Mouse (Mus musculus) kidney, postnatal 4 days (tissue): ENCODE measurements at regions not wholly inside any gene's neighbourhood (a gene's known extent, or its start where the extent isn't known, plus 50 kb on each side); places are given as distances from the start of the nearest gene placed in this dataset.

Source experiments
- DNase-seq, 2 experiments: peaks; one replicate each; pipeline ENCODE4 v3.0.0; 2021; ENCODE audit warnings: mixed read lengths in 2 of 2

DNA sequence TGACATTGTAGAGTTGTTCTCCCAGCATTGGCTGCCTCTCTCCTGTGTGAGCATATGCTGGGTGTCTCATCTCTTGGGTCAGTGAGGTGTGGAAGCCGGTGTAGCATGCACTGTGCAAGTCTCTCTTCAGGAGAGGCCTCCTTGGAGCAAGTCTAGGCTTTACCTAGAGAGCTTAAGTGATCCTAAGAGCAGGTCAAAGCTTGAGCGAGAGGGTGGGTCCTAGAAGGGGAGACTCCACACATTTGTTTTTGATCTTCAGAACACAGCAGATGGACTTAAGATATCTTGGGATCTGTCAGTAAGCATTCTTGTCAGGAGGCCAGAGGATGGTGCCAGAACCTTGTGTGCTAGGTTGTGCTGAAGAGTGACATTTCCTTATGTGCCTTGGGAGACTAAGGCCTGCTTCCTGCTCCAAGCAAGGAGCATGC is 136.4 kb downstream of the Tmx1 start:
- DNase-seq, result peak; percentile 22 to 39

DNA sequence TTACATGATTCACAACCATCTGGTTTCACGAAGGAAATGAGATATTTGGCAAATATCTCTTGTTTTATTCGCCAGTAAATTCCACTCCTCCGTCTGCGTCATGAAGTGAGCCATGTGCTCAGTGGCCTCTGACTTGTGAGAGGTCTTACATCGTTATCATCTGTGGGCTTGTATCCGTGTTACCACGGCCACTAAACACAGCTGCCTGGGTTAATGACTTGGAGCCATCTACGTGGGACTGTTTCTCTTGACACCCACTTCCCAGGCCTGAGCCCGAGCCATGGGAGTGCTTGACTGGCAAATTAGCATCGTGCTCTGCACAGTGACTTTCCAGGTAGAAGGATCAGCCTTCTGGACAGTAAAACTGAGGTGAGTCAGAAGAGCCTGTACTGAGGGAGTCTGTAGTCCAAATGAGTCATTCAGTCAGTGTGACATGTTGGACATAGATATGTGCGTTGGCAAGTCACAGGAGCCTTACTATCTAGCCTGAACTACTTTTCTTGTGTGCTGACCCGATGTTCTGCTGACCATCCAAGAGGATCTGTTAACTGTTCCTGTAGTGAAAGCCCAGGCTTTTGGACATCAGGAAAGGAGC is 137.7 kb downstream of the Tmx1 start:
- DNase-seq, result peak in 1 of 2 experiments; percentile 37

DNA sequence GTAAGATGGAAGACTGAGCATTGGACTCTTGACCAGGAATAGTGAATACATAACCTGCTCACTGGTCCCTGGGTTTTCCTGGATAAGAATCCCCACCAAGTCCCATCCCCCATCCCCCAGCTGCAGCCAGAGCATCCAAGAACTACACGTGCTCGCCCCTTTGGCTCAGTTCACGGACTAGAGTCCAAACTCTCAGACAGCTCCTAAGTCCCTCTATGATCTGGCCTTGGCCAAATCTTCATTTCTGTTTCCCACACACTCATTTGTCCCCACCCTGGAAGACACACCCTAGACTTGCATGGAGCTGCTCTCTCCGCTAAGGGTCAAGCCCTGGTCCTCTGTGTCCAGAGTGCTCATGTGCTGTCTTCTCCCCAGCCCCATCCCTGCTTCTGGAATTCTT is 139.9 kb downstream of the Tmx1 start:
- peak in 1 of 2 experiments; percentile 45 for DNase-seq

DNA sequence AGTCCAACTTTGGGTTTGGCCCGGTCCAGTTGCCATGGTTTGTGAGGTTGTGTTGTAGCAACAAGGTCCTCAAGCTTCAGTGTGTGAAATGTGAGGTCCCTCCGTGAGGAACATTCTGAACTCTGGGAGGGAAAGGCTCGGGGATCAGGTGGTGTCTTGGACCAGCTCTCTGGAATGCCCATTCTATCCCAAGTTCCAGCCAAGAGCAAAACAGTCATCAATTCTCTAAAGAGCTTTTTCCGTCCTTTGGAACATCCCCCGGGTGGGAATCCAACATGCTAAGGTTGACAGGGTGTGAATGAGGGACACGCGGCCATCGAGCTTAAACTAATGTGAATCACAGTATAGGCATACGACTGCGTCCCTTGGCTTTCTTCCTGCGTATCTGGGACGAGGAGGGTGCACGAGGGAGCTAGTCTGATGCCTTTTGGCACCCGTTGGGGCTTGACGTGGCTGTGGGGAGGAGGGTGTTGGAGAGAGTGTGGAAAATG is 145.4 kb downstream of the Tmx1 start:
- no peak for DNase-seq

DNA sequence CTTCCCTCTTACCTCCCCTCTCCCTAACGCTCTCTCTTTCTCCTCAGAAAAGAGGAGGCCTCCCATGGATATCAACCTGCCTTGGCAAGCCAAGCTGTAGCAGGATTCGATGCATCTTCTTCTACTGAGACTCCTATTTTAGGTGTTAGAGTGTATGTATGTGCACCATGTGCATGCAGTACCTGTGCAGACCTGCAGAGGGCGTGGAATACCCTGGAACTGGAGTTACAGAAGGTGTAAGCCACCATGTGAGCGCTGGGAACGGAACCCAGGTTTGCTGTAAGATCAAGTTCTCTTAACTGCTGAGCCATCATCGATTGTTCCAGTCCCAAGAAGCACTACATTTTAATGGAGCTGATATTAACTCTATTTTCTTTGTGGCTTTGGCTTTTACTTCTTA is 146.8 kb downstream of the Tmx1 start:
- no peak for DNase-seq

DNA sequence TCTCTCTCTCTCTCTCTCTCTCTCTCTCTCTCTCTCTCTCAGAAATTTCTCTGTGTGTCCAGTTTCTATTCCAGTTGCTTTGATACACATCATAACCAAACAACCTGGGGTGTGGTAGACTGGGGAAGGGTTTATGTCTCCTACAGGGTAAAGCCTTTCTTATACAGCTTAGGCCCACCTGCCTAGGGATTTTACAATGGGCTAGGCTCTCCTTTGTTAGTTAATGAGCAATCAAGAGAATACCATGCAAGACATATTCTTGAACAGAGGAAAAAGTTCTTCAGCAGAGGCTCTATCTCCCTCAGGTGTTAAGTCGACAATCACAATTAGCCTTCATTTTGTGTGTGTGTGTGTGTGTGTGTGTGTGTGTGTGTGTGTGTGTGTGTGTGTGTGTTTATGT is 151.0 kb downstream of the Tmx1 start:
- DNase-seq, result no peak

DNA sequence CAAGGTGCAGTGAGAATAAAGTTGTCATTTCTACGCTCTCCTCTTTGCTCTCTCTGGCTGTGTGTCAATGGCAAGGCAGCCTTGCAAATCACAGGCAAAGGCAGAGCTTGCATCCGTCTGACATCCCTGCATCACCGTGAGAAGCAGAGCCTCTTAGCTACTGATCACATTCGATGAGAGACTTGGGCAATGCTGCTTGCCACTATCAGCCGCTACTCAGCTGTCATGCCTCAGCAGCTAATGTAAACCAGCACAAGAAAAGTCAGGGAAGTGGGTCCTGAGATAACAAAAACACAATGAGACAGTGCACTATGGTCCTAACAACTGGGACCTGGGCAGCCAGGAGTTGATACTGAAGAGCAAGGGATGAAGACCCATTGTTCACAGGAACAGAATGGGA is 155.8 kb downstream of the Tmx1 start:
- no peak for DNase-seq

DNA sequence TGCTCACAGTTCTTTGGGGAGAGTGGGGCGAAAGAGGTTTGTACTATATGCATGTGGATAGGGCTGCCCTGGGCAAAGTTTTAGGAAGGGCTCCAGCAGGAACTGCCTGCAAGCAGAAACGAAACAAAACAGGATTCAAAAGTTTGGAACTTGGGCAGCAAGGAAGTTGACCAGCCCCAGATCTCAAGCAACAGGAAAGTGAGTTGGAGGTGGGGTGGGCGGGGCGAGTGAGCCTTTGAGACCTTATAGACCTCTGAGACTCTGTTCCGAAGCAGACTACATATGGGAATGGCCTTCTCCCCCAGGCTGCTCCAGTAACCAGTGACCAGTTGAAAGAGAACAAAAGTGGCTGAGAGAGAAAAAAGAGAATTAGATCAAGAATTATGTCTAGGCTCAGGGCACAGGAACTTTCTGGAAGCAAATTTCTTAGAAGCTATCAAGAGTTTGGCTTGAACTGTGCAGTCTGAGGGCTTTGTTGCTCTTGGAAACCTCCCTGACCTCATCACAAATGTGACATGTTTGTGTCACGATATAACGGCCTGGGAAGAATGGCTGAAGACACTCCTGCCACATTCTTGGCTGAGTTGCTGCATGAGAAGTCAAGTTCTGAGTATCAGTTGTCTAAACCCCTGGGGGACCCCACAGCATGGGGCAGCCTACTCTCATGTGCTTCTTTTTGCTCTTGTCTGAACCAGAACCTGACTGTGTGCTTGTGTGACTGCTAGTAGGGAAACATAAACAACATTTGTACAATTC is 156.4 kb downstream of the Tmx1 start:
- DNase-seq, result no peak

DNA sequence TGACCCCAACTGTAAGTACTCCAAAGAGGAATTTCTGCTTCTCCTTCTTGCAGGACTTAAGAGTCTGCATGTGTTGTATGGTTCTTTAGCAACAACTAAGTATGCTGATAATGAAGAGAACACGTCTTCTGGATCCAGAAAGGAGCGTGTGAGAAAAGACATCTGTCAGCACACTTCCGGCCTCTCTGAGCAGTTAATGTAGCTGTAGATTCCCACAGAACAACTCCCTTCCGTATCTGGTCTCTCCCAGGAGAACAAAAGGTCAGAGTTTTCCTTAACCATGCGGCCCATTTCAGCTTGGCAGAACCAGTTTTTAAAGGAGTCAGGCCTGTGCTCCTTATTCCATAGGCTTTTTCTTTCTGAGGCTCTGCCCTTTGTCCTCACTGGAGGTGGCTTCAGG is 159.0 kb downstream of the Tmx1 start:
- DNase-seq, result peak; percentile 42 to 59

DNA sequence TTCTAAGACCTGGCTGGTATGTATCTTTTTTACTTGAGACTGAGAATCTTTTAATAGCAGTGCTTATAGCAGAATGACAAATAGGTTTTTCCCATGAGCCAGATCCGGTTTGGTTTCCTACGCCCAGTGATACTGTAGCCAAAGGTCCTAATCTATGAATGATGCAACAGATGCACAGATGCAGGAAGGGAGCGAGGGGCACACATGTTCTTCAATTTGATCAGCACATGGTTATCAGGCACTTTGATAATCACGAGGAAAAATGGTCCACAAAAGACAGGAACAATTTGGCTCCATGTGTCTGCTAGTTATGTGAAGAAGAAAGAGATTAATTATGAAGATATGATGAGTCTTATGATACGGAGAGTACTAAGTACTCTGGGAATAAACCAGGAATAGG is 160.3 kb downstream of the Tmx1 start:
- no peak for DNase-seq

DNA sequence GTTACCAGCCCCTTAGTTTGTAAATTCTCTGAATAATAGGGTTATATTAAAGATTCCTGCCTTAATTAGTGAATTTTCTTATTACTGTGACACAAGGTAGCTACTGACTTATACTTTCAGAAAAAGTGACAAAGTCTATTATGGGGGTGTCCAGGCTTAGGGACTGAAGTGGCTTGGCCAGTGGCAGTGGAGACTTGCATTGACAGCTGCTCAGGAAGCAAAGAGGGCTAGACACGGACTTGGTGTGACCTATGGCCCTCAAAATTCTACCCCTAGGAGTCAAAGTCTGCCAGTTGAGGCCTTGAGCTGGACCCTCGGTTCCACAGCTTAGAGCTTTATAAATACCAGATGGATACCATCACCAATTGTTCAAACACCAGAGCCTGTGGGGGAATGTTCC is 161.2 kb downstream of the Tmx1 start:
- DNase-seq, result no peak

DNA sequence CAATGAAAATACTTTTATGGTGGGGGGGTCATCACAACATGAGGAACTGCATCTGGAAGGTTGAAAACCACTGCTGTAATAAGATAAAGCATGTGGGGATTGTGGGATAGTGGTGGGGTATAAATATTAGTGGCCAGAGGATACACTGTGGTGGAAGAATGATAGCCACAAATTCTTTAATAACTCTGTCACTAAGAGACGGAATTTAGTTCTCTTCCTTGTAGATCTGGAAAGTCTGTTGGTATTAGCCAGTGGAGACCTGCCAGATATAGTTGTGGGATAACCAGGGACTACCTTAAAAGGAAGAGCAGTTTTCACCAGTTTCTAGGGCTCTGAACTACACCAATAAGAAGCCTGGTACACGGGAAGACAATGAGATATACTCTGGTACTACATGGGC is 161.8 kb downstream of the Tmx1 start:
- no peak for DNase-seq

DNA sequence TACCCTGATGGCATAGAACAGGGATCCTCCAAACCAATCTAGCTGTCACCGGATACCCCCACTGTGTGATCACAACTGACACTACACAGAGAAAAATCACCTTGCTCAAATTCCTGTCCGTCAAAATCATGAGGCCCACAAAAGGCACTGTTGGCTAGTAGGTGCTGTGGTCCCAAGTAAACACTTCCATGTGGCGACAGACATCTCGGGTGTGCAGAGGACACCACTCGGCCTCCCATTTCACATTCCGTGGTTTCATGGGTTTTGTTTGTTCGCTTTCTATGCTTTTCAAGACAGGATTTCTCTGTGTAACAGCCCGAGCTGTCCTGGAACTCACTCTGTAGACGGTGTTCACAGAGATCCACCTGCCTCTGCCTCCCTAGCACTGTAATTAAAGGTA is 162.2 kb downstream of the Tmx1 start:
- no peak for DNase-seq

DNA sequence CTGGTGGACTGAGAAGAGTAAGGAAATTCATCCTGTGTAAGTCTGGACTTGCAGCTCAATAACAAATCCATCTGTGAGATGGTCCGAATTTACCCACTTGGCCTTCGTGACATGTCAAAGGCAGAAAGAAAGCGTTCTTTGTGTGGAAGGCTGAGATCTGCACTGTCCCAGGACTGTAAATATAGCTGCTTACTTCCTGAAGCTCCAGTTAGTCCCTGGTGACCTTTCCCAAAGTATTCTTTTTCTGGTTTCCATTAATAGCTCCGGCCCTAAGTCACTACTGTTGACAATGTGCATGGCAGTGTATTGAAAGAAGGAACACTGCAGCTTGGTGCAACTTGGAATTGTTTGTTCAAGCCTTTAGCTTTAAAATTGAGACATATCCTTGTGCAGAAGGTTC is 163.2 kb downstream of the Tmx1 start:
- no peak for DNase-seq

DNA sequence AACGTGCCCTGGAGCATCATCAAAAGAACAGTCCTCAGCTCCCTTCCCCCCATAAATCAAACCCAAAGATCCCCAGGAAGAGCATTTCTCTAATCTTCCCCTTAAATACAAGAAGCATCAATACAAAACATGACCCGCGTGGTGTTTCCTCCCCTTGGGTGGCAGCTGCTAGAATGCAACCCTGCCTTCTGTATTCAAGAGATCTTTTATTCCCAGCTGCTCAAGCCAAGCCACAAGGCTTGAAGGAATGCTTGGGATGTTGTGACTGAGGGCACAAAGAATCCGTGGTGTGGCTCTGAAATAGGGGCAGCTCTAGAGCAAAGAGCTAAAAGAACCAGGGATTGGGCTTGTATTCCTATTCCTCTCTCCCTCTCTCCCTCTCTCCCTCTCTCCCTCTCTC is 163.6 kb downstream of the Tmx1 start:
- DNase-seq, result no peak

DNA sequence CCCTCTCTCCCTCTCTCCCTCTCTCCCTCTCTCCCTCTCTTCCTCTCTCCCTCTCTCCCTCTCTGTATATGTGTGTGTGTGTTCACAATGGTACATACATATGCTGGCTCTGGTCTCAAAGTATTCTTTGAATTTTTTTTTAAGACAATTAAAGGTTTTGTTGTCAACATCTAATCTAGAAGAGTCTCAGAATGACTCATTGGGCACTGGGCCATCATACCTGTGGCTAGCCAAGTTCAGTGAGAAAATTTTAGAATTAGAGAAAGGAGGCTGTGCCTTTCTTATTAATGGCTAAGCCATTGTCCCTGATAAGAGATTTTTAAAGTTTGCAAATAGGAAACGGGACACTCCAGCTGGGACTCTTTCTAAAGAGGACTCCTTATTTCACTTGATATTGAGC is 164.1 kb downstream of the Tmx1 start:
- no peak for DNase-seq

DNA sequence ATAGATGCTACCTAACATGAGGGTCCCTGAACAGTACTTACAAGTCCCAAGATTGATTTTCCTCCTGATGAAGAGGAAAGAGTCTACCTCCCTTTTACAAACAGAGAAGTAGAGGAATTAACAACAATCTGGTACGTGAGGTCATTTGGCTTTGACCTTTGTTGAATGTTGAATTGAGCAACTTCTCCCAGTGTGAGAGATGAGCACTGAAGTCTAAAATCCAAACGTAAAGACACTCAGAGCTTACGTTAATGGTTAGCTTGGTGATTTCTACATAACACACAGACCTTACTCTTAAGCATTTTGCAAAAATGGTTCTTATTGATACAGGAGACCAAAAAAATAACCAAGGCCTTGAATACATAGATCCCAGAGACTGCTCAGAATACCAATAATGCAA is 165.1 kb downstream of the Tmx1 start:
- DNase-seq, result no peak

DNA sequence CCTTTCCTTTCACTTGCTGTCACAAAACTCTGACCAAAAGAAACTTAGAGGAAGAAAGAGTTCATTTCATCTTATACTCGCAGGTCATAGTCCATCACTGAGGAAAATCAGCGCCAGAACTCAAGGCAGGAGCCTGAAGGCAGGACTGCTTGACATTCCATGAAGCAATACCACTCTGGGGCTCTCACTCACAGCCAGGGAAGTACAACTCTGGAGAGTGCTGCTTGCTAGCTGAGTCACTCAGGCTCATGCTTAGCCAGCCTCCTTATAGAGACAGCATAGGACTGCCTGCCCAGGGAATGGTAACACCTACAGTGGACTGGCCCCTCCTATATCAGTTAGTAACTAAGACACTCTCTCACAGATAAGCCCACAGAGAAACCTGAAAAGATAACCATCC is 166.5 kb downstream of the Tmx1 start:
- DNase-seq, result no peak

DNA sequence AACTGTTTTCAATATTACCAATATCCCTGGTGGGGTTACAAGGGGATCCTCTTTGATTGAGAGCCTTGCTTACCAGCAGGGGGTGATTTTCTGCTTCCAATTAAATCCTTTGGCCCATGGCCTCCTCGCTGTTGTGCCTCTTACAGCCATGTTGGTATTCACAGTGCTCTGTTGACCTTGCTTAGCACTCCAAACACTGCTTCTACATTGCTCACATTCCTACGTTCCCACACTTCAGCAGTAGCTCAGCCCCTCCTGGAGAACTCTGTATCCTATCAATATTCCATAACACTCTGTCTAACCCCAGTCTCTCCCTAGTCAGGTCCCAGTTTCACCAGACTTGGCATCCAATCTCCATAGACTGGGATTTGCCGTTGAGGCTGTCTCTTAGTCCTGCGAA is 169.1 kb downstream of the Tmx1 start:
- no peak for DNase-seq

DNA sequence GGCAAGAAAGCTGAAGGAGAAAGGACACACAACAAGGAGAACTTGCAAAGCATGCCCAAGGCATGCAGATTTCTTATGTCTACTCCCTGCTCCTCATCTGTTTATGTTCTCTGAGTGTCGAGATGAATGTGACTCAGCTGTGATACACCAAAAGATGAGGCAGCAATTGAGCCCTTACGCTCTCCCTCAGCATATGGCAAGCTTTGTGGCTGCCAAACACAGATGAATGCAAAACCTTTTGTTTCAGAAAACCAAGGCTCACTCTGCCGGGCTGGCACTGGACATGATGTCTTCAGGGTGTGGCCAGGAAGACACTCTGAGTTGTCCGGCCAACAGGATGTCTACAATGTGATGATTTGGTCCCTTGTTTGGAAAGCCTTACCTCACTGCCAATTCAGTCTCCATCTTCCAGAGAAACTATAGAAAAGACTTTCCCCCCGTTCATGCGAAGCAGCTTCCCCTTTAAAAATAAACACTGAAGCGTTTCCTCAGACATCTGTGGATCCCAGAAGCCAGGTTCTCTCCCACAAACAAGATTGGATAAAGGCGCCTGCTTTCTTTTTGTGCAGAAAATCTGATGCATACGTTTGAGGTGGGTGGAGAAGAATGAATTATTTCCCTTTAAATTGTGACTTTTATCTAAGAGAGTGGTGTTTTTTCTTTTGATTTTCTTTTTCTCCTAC is 171.5 kb downstream of the Tmx1 start:
- DNase-seq, result no peak

DNA sequence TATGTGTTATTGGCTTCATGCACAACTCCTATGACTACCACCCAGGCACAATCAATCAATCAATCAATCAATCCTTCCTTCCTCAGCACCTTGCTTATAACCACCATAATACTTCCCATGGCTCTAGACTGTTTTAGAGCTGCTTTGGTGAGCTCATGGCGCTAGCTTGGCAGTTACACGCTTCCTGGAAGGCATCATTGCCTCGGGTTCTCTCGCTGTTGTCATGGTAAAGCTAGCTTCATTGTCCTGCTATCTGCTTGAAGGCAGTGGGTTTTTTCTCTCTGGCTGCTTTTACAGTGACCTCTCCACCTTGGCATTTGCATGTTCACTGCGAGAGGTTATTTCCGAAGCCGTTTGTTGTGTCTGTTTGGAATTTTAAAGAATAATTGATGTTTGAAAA is 174.7 kb downstream of the Tmx1 start:
- DNase-seq, result no peak

DNA sequence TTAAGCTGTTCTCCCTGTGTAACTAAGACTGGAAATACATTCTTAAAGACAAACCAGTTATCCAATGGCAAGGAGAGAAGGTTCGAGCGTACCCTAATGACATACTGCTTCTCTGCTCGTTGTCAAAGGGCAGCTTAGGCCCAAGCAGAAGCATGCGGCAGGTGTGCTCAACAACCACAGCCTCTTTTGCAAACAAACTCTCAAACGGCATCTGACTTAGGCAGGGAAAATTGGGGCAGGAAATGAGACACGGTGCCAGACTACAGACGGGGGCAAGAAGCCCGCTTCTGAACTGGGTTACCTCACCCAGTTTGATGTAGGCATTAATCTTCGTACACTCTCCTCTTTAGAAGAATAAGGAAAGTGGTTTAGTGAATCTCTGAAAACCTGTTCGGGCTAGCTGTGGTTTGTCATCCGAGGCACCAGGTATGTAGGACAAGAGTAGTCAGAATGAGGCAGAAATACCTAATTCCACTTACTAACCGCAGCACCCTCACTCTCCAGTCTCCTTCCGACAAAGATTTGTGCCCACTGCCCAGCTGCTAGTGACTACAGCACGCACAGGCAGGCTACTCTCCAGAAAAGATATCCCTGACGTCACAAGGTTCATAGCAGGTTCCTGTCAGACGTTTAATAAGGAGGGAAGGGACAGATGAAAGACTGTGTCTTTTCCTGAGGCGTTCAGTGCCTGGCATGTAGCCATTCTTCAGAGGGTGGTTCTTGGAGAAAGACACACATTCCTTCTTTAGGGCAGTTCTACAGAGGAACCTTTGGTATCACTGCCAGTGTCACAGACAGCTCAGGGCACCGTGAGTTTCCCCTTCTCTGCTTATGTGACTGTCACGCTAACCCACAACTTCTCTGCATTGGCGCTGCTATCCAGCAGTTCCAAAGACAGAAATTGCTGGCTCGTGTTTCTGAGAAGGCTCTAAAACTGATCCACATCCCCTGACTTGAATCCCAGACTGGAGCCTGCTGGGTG is 175.8 kb downstream of the Tmx1 start:
- DNase-seq, result no peak

DNA sequence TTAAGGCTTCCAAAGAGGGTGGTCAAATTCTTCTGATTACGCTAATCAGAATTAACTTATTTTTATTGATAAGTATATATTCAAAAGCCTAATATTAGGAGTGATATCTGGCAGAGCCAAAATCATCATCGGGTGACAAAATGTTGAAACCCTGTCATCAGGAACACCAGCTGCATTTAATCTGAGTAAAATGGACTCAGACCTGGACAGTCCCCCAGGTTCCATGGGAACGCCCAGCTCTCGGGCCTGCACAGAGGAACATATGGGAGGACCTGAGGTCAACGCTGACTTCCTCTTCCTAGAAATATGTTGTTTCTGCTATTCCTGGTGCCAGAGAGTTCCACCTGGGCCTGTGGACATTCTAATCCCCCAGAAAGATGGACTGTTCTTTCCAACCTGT is 176.5 kb downstream of the Tmx1 start:
- DNase-seq, result no peak
